Mouse (Mus musculus) mature B cell (primary cell): ENCODE data around the gene Omt2b.
"Not testable (repeated sequence)": the region's sequence is repeated elsewhere in the genome, so short reads cannot be mapped to it uniquely, and the experiment has no call there.

Source experiments
- in situ Hi-C: fragments of 300-500 bp; cut with MboI; formaldehyde crosslinking; loops from 2 replicates; pipeline ENCODE4 v1.14.3; 2019

Gene Omt2b

DNA sequence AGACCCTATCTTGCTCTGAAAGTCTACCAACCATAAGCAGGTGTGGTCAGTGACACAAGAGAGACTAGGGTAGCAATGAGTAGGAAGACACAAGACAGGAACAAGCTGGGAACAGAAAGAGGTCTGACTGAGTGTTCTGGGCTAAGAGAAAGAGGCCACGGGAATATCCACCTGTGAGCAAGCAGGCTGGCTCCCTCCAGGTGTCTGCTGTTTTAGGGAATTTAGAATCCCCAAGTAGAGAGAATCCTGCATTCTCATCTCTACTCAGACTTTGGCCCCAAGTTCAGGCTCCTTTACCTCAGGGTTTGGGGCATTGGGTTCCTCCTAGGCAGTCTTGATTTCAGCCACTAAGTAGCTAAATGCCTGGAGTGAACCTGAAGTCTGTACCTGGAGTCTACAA lies at the start of gene Omt2b:
TSS of gene Omt2b (plus strand) at position 301 of the 400 bp plus-strand sequence.
- in situ Hi-C loops, result not testable (repeated sequence)

DNA sequence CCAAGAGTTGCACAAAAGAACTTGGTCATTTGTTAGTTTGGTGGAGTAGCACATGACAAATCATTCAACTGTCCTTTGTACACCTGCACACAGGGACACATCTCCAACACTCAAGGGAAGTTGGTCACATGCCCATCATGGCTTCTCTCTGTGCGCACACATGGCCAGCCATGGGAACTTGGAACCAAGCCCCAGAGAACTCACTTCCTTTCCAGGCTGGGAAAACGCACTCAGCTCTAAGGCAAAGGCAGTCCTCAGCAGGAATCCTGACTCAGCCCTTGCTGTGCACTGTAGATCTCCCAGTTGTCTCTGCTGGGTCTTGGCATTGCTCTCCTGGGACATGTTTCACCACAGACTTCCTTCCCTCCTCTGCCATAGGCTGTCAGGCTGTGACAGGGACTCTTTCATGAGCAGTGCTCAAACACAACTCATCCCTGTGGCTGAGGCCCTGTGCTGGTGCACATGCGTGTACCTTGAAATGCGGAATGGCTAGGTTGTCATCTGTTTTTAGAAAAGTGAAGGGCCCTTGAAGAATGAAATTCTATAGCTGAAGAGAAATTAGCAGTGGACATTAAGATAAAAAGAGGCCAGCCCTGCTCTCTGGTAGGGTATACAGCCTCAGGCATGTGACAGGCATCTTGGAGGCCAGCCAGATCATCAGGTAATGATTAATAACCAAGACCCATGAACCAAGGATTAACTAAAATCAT lies 45.2 kb upstream of the Omt2b start:
- in situ Hi-C loops, result not testable (repeated sequence)

DNA sequence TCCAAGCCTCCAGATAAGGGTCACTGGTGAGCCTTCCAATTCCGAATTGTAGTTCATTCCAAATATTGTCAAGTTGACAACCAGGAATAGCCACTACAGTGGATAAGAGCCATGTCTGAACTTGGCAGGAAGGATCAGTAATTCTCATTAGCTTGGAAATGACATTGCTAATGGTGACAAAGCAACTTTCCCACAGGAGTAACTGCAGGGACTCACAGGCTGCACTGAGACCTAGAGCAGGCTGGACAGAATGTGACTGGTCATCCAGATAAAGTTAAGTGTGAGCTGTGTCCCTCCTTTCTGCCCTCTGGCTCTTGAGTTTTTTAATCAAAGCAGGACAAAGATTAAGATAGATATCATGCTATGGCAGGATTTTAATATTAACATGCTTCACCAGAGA lies 38.3 kb upstream of the Omt2b start:
- in situ Hi-C loops, result not testable (repeated sequence)

DNA sequence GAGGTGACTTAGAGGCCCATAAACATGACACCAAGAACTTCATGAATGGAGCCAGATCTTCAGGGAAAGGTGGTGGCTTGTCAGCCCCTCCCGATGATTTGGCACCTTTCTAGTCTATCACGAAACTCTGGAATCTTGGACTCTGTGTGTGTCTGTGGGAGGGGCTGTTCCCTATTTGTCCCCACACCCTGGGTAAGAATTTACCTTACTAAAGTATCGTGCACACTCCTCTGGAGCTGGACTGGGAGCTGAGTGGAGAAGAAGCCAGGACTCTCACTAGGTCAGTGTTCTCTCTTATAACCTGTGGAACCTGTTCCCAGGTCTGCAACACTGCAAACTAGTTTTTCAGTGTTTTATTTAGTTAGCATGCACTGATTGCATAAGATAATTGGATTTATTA lies 37.7 kb upstream of the Omt2b start, which contains the start of gene Gm10639:
TSS of gene Gm10639 (plus strand) at position 201 of the 400 bp plus-strand sequence.
- in situ Hi-C loops, result not testable (repeated sequence)

DNA sequence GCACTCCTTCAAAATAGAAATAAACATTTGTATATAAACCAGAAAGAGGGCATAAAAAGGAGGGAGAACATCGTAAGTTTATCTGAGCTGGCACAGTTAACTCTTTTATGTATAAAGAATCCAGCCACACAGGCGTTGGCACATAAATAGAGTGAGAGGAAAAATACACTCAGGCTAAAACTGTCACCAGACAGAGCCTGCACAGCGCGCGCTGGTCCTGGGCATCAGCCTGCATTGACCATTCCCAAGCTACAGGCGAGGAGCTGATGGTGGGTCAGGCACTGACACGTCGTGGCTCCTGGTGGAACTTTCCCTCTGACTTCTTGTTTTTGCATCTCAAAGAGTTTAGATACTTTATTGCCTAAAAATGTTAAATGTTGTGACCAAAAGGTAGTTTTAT lies 34.9 kb upstream of the Omt2b start:
- in situ Hi-C loops, result not testable (repeated sequence)

DNA sequence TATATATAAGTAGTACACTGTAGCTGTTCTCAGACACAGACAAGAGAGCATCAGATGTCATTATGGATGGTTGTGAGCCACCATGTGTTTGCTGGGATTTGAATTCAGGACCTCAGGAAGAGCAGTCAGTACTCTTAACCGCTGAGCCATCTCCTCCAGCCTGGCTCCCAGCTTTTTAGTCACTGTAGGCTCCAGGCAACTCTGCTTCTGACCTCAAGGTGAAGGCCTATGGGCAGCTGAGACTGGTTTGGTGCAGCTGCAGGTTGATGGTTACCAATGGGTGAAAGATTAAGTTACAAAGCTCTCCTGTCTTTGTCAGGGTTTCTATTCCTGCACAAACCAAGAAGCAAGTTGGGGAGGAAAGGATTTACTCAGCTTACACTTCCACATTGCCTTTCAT lies 33.7 kb upstream of the Omt2b start:
- in situ Hi-C loops, result not testable (repeated sequence)

DNA sequence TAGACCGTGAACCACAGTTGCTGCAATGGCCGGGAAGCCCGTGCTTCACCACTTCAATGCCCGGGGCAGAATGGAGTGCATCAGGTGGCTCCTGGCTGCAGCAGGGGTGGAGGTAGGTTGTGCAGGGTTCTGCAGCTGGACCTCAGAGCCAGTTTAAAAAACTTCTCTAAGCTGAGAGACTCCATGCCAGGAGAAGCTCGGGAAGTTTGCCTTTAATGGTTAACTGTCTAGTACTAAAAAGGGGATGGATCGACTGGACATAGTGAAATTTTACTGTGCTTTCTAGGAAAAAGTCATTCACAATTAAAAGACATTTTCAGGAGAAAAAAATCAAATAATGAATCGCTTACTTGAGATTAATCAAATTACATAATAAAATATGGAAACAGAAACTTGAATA lies 32.6 kb upstream of the Omt2b start:
- in situ Hi-C loops, result not testable (repeated sequence)

DNA sequence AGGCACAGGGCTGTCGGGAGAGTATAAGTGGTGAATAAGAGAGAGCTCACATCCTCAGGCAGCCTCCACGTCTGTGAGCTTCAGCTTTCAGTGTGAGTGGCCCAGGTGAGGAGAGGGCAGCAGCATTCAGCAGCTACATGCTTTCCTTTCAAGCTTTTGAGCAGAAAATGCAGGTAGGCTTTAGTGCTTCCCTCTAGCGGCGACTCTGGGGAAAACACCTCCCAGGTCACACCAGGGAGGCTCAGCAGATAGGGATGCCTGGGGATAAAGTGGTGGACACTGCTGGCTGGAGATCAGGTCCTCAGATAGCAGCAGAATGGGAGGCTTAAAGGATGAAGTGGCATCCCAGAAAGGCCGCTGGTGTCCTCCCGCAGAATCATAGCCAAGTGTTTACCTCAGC lies 31.3 kb upstream of the Omt2b start:
- in situ Hi-C loops, result not testable (repeated sequence)

DNA sequence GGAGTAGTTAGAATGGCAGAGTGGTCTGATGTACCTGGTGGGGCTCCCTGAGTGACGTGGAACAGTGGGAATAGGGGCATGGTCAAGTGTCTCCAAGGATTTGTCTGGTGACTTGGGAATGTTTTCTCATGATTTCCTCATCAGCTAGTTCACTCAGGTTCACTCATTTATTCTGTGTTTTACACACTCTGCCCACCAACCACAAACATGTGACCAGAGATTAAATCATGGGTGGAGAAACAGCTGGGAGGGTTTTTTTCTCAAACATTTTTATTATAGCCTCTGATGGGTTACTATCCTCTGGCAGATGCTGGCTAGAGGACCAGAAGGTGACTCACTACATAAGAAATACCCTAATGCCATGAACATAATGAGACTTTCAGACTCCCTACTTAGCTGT lies 29.2 kb upstream of the Omt2b start:
- in situ Hi-C loops, result no loop called here

DNA sequence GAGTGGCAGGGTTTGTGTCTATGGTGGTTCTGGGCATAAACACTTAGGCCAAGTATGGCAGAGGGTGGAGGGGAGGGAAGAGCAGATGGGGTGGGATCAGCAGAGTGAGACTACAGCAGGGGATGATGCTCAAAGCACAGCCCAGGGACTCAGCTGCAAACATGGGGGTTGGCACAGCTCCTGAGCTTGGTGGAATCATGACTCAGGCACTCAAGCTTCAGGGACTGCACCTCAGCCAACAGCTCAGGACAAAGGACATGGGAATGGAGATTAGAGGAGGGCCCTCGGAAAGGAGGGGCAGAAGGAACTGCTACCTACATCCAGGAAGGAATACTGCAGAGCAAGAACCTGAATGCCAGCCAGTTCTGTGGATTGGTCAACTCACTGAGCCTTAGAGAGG lies 28.2 kb upstream of the Omt2b start:
- in situ Hi-C loops, result not testable (repeated sequence)

DNA sequence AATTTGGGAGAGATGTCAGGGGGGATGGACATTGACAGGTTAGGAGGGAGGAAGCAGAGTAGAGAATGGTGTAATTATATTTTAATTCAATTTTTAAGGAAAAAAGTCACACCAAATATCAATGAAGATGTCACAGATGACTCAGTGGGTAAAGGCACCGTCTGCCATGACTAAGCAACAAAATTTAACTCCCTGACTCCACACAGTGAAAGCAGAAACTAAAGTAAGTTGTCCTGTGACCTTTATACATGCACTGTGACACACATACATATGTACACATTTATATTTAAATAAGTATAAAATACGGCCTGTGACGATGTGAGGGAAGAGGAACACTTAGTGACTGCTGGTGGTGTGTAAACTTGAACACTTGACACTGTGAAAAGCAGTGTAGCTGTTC lies 19.3 kb upstream of the Omt2b start:
- in situ Hi-C loops, result not testable (repeated sequence)

DNA sequence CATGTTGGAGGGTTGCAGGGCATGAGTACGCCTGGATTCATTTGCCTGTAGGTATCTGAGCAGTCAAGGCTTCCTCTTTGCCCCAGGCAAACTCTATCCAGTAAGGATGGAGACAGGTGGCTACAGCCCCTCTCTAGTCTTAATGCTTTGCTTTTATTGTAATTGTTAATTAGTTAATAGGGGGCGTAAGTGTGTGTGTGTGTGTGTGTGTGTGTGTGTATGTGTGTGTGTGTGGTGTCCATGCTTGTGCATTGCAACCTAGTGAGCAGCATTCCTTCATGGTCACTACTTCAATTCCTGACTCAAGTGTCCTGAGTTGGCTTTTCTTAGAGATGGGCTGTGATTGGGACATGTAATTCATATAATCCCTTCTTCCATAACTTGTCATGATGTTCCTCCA lies 12.7 kb upstream of the Omt2b start, which contains the start of gene Omt2a:
TSS of gene Omt2a (minus strand) at position 101 of the 400 bp plus-strand sequence.
- in situ Hi-C loops, result no loop called here

DNA sequence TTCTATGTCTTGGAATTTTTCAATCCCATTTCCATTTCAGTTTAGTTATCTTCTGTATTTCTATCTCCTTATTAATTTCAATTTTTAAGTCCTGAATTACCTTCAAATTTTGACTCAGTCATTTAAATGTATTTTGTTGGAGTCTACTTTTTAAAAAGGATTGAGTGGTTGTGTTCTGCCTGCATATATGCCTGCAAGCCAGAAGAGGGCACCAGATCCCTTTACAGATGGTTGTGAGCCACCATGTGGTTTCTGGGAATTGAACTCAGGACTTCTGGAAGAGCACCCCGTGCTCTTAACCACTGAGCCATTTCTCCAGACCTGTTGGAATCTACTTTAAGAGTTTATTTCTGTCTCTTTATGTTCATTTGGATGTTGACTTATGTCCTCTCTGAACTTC lies 7.9 kb upstream of the Omt2b start:
- in situ Hi-C loops, result no loop called here

DNA sequence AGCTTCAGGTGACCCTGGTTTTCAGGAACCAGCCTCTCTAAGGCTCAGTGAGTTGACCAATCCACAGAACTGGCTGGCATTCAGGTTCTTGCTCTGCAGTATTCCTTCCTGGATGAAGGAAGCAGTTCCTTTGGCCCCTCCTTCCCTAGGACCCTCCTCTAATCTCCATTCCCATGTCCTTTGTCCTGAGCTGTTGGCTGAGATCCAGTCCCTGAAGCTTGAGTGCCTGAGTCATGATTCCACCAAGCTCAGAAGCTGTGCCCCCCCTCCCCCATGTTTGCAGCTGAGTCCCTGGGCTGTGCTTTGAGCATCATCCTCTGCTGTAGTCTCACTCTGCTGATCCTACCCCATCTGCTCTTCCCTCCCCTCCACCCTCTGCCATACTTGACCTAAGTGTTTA lies 9.7 kb downstream of the Omt2b start:
- in situ Hi-C loops, result not testable (repeated sequence)

DNA sequence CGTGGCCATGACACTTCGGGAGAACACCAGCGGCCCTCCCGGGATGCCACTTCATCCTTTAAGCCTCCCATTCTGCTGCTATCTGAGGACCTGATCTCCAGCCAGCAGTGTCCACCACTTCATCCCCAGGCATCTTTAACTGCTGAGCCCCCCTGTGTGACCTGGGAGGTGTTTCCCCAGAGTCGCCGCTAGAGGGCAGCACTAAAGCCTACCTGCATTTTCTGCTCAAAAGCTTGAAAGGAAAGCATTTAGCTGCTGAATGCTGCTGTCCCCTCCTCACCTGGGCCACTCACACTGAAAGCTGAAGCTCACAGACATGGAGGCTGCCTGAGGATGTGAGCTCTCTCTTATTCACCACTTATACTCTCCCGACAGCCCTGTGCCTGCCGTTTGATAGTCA lies 12.9 kb downstream of the Omt2b start:
- in situ Hi-C loops, result not testable (repeated sequence)

DNA sequence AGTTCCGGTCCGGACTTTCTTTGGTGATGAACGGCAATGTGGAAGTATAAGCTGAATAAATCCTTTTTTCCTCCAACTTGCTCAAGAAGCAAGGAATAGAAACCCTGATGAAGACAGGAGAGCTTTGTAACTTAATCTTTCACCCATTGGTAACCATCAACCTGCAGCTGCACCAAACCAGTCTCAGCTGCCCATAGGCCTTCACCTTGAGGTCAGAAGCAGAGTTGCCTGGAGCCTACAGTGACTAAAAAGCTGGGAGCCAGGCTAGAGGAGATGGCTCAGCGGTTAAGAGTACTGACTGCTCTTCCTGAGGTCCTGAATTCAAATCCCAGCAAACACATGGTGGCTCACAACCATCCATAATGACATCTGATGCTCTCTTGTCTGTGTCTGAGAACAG lies 15.1 kb downstream of the Omt2b start:
- in situ Hi-C loops, result not testable (repeated sequence)

DNA sequence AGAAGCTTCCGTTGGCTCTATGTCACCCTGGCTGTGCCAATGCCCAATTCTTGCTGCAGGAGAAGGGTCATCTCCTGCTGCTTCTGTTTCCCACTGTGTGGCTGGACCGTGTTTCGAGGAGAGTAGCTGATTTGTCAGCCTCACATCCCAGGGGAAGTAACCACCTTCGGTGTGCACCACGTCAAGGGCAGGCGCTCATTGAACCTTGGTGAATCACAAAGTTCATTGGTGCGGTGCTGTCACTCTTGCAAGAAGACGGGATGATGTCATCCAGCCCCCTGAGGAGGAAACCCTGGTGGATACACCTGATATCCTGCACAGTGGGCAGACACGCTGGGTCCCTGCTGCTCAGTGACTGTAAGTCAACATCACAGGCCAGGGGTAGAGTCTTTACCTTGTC lies 15.7 kb downstream of the Omt2b start:
- in situ Hi-C loops, result not testable (repeated sequence)

DNA sequence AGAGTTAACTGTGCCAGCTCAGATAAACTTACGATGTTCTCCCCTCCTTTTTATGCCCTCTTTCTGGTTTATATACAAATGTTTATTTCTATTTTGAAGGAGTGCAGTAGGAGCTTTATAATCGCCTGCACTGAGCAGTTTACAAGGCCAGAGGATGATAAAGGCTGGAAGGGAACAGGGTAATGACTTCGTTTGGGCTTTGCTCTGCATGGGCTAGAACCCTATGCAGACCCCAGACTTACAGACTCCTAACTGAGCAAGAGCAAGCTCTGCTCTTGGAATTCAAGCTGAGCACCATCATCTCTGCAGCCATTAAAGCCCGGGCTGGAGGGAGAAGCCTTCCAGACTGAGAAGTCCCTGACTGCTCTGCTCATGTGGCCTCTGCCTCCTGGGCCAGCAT lies 17.8 kb downstream of the Omt2b start:
- in situ Hi-C loops, result not testable (repeated sequence)

DNA sequence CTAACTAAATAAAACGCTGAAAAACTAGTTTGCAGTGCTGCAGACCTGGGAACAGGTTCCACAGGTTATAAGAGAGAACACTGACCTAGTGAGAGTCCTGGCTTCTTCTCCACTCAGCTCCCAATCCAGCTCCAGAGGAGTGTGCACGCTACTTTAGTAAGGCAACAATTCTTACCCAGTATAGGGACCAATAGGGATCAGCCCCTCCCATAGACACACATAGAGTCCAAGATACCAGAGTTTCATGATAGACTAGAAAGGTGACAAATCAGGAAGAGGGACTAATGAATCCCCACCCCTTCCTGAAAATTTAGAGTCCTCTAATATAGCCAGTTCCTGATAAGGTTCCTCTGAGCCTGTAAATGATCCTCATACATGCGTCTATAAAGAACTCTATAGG lies 19.6 kb downstream of the Omt2b start:
- in situ Hi-C loops, result no loop called here

DNA sequence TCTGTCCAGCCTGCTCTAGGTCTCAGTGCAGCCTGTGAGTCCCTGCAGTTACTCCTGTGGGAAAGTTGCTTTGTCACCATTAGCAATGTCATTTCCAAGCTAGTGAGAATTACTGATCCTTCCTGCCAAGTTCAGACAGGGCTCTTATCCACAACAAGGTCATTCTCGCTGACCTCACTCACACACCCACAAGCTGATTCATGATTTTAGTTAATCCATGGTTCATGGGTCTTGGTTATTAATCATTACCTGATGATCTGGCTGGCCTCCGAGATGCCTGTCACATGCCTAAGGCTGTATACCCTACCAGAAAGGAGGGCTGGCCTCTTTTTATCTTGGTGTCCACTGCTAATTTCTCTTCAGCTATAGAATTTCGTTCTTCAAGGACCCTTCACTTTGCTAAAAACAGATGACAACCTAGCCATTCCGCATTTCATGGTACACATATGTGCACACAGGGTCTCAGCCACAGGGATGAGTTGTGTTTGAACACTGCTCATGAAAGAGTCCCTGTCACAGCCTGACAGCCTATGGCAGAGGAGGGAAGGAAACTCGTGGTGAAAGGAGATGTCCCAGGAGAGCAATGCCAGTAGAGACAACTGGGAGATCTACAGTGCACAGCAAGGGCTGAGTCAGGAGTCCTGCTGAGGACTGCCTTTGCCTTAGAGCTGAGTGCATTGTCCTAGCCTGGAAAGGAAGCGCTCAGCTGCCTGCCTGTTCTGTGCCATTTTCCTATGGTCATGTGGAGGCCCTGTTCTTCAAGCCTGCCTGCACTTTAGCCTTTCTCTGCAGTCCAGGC lies 21.0 kb downstream of the Omt2b start:
- in situ Hi-C loops, result not testable (repeated sequence)

DNA sequence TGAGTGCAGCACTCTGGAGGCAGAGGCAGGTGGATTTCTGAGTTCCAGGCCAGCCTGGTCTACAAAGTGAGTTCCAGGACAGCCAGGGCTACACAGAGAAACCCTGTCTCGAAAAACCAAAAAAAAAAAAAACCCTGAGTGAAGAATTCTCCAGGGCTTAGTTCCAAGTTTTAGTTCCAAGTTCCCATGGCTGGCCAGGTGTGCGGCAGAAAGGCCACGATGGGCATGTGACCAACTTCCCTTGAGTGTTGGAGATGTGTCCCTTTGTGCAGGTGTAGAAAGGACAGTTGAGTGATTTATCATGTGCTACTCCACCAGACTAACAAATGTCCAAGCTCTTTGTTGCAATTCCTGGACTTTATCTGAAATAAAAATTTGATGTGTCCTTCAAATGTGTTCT lies 21.8 kb downstream of the Omt2b start:
- in situ Hi-C loops, result not testable (repeated sequence)

DNA sequence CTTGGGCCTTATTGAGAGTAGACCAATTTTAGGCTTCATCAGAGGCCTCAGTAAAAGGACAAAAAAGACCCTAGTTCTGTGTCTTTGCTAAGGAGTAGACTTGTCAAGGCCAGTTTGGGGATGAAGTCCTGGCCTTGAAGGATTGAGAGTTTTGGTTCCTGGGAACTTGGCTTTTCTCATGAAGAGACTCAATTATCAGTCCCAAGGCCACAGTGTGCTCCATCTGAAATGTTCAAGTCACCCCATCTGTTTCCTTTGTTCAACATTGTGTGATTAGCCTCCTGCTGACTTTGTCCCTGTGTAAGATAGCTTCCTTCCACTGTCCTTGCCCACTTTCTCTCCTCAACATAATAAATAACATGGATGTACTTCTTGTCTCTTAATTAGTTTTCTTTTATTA lies 22.6 kb downstream of the Omt2b start:
- in situ Hi-C loops, result not testable (repeated sequence)

DNA sequence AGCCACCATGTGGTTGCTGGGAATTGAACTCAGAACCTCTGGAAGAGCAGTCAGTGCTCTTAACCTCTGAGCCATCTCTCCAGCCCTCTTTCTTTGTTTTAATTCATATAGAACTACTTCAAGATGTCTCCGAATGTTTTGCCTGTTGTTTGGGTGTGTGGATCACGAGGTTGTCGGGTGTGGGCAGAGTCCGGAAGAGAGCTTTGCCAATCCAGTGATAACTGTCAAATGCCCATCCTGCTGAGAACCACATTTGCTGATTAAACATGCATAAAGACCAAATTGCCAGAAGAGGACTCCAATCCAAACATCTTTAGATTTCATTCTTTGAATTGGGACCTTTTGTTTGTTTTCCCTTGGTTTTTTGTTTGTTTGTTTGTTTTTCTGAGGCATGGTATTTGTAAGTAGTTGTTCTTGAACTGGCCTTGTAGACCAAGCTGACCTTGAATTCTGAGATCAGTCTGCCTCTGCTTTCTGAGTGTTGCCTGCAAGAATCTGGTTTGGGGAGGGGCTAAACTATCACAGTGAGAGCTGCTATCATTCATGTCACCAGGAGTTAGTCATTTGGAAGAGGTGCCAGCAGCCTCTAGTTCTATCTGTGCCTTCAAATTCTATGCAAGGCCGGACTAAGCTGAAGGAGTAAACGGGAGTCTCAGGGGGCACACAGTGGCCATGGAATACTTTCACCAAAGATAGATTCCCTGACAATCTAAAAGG lies 24.3 kb downstream of the Omt2b start:
- in situ Hi-C loops, result no loop called here
